Mouse (Mus musculus): ENCODE measurements around the gene Polr2g. TPM values are rescaled to one million over a fixed set of nuclear protein-coding genes. Genes with fewer than 3 reads are reported as not detected.

Polr2g gene
- polyA plus RNA-seq, 1 experiment from 2014 or later, result 65.7 TPM

DNA sequence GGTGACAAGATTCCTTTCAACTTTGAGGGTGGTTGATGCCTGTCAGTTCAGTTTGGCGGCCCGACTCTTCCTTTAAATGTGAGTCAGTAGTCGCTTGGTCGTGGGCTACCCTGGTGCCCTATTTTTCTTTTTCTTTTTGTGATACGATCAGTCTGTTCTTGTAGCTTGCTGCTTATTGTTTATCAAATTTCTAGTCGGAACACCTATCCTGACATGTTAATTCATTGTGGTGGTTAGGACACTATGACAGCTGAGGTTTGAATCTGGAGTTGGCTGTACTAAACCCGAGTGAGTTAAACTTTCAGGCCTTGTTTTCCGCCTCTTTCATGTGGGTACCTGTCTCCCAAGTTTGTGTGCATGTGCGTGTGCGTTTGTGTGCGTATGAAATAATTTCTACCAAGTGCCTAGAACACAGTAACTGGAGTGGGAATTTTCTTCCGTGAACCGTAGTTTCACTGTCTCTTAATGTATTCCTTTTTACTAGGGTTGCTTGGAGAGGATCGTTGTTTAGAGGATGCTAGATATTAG lies 40.8 kb downstream of the Polr2g start:
- Histone ChIP-seq H3K4me2 (peak overlapping the region; percentile 81), H3K27ac (replicated peaks) (peak overlapping the region; percentile 91), H3K4me3 (replicated peaks) (peak overlapping the region; percentile 80), H3K4me1 (replicated peaks) (peaks cover 38% of the 10 kb centered on the region), H3K9ac (peak overlapping the region; percentile 96), H3K27me3 (no peaks in the 10 kb centered on the region), H3K36me3 (replicated peaks) (peaks cover 51% of the 10 kb centered on the region), H3K9me3 (replicated peaks) (no peaks in the 10 kb centered on the region)
- WGBS (ENCODE audit: insufficient replicate concordance), result 2% methylated on average over 14 of the region's 14 CpGs
- ATAC-seq (ENCODE audit: insufficient read depth), result no peak

DNA sequence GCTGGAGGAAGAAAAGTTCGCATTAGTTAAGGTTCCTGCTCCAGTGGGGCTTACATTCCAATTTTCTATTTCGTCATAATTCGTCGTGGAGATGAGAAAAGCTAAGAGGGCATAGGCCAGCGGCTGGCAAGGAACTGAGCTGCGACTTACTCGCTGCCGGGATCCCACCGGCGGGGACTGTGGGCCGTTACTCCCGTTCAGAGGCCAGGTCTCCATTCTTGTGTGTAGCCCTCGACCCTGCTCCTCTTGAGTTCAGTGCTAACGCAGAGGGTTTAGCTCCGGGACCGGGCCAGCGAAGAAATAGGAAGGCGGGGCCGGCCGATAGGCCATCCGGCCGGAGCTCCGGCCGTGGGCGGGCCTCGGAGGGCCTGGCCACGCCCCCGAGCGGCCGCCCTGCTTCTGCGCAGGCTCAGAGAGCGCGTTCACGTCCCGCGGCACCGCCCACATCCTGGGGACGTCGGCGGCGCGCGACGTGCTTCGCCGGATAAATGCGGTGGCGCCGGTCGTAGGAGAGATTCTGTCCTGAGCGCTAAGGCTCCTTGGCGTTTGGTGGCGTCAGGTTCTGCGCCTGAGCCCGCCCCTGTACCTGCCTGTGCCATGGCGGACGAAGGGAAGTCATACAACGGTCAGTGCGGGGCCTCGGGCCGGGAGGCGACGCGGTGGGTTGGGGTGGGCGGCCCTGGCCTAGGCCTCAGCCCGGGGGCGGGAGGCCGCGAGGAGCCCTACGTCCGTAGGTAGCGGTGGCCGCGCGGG lies 41.6 kb downstream of the Polr2g start, which contains the start of gene Nxf1:
Gene Nxf1 (plus strand): TSS at position 439 of the 753 bp plus-strand sequence.
- H3K9ac ChIP-seq, result peak within 1 kb of the TSS; percentile 96
- no peaks in the 10 kb centered on the region for H3K27me3 ChIP-seq
- ATAC-seq (ENCODE audit: insufficient read depth), result peak; percentile 92
- under 1% methylated on average over 75 of the region's 75 CpGs for WGBS (ENCODE audit: insufficient replicate concordance)
- H3K4me3 ChIP-seq (replicated peaks), result peak within 1 kb of the TSS; percentile 80
- H3K9me3 ChIP-seq (replicated peaks), result no peaks in the 10 kb centered on the region
- peak within 1 kb of the TSS; percentile 81 for H3K4me2 ChIP-seq
- peaks cover 51% of the 10 kb centered on the region for H3K36me3 ChIP-seq (replicated peaks)
- H3K27ac ChIP-seq (replicated peaks), result peak within 1 kb of the TSS; percentile 91
- peaks cover 38% of the 10 kb centered on the region for H3K4me1 ChIP-seq (replicated peaks)

DNA sequence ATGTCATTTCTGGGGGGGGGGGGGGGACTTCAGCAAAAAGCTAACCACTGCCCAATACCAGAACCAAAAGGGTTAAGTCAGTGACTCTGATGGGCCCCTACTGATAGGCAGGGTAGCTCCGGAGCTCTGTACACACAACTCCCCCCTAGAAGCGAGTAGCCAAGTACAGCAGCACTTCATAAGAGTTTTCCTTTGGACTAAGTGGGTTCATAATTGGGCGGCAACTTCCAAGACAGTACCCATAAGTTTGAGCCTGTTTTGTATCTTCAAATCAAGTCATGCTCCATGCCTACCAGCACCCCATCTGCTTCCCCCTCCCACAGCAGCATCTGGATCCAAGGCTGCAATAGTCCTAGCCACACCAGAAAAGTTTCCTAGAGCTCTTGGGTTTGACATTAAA lies 42.7 kb downstream of the Polr2g start:
- Histone ChIP-seq H3K9ac (no peak overlapping the region), H3K4me2 (peak overlapping the region; percentile 81), H3K4me1 (replicated peaks) (peaks cover 38% of the 10 kb centered on the region), H3K27me3 (no peaks in the 10 kb centered on the region), H3K4me3 (replicated peaks) (peak overlapping the region; percentile 80), H3K27ac (replicated peaks) (peak overlapping the region; percentile 91; the same call in 1 of the 2 replicates), H3K36me3 (replicated peaks) (peaks cover 54% of the 10 kb centered on the region), H3K9me3 (replicated peaks) (no peaks in the 10 kb centered on the region)
- ATAC-seq (ENCODE audit: insufficient read depth), result no peak
- WGBS (ENCODE audit: insufficient replicate concordance), result 23% methylated on average over 3 of the region's 3 CpGs

DNA sequence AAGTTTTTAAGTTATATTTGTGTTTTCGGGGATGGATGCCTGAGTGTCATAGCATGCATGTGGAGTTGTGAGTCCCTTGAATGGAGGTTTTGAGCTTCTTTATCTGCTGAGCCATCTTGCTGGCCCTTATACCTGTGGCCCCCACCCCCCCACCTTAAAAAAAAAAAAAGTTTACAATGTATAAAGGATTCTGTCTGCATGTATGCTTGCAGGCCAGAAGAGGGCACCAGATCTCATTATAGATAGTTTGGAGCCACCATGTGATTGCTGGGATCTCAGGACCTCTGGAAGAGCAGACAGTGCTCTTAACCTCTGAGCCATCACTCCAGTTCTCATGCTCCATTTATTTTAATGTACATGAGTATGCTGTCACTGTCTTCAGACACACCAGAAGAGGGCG lies 51.0 kb downstream of the Polr2g start:
- H3K27me3 ChIP-seq, result no peaks in the 10 kb centered on the region
- H3K4me2 ChIP-seq, result no peak overlapping the region
- no peak overlapping the region for H3K27ac ChIP-seq (replicated peaks)
- H3K4me1 ChIP-seq (replicated peaks), result peaks cover 13% of the 10 kb centered on the region
- no peak for ATAC-seq (ENCODE audit: insufficient read depth)
- H3K4me3 ChIP-seq (replicated peaks), result no peak overlapping the region
- no peak overlapping the region for H3K9ac ChIP-seq
- peaks cover 93% of the 10 kb centered on the region for H3K36me3 ChIP-seq (replicated peaks)
- WGBS (ENCODE audit: insufficient replicate concordance), result 65% methylated on average over 2 of the region's 2 CpGs
- no peaks in the 10 kb centered on the region for H3K9me3 ChIP-seq (replicated peaks)

DNA sequence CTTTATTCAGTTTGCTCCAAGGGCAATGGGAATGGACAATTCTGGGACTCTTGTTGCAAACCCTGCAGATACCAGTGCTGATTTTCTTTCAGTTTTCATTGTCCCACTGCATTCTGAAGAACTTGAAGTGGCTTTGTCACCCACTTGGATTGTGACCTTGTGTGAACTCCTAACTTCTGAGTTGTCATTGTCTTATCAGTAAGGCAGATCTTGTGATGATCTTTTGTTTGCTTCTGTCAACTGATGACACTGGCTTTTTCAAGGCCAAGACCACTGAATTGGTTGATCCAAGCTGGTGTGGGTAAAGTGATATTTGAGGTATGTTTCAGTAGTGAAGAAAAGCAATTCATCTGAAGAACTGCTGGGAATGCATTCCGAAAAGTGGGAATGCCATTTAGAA lies 53.0 kb downstream of the Polr2g start:
- no peak overlapping the region for H3K27ac ChIP-seq (replicated peaks)
- no peaks in the 10 kb centered on the region for H3K27me3 ChIP-seq
- 83% methylated on average over 1 of the region's 1 CpGs for WGBS (ENCODE audit: insufficient replicate concordance)
- ATAC-seq (ENCODE audit: insufficient read depth), result no peak
- H3K4me2 ChIP-seq, result no peak overlapping the region
- H3K9ac ChIP-seq, result no peak overlapping the region
- H3K4me1 ChIP-seq (replicated peaks), result peaks cover 23% of the 10 kb centered on the region
- H3K4me3 ChIP-seq (replicated peaks), result no peak overlapping the region
- H3K36me3 ChIP-seq (replicated peaks), result peaks cover 81% of the 10 kb centered on the region
- no peaks in the 10 kb centered on the region for H3K9me3 ChIP-seq (replicated peaks)

Other genes with a start within 250 kb of the Polr2g start
- gene Slc22a8, start 207.3 kb downstream of the Polr2g start, polyA plus RNA-seq (2015; fragmentation: Nextera tagmentation; extraction: Ambion mirVana), result 2.1 and 2.3 TPM in 2 replicates
- 0.02 TPM in 1 of 2 replicates, not detected in the other for gene Slc22a6, start 180.5 kb downstream of the Polr2g start, polyA plus RNA-seq (2015; fragmentation: Nextera tagmentation; extraction: Ambion mirVana)
- gene Chrm1, start 134.8 kb downstream of the Polr2g start, polyA plus RNA-seq (2015; fragmentation: Nextera tagmentation; extraction: Ambion mirVana), result 0.02 TPM in 1 of 2 replicates, not detected in the other
- 124 and 132 TPM in 2 replicates for gene Slc3a2, start 75.2 kb downstream of the Polr2g start, polyA plus RNA-seq (2015; fragmentation: Nextera tagmentation; extraction: Ambion mirVana)
- gene Wdr74, start 62.8 kb downstream of the Polr2g start, polyA plus RNA-seq (2015; fragmentation: Nextera tagmentation; extraction: Ambion mirVana), result 48.8 and 53.0 TPM in 2 replicates
- gene 1700092M07Rik, start 57.9 kb downstream of the Polr2g start, polyA plus RNA-seq (2015; fragmentation: Nextera tagmentation; extraction: Ambion mirVana), result 0.43 and 0.62 TPM in 2 replicates
- 53.5 and 53.8 TPM in 2 replicates for gene Stx5a, start 57.2 kb downstream of the Polr2g start, polyA plus RNA-seq (2015; fragmentation: Nextera tagmentation; extraction: Ambion mirVana)
- gene Nxf1, start 41.5 kb downstream of the Polr2g start, polyA plus RNA-seq (2015; fragmentation: Nextera tagmentation; extraction: Ambion mirVana), result 81.2 and 91.6 TPM in 2 replicates
- 53.8 and 57.3 TPM in 2 replicates for gene Tmem223, start 27.6 kb downstream of the Polr2g start, polyA plus RNA-seq (2015; fragmentation: Nextera tagmentation; extraction: Ambion mirVana)
- gene Tmem179b, start 24.1 kb downstream of the Polr2g start, polyA plus RNA-seq (2015; fragmentation: Nextera tagmentation; extraction: Ambion mirVana), result 90.5 and 96.9 TPM in 2 replicates
- gene Taf6l, start 12.2 kb downstream of the Polr2g start, polyA plus RNA-seq (2015; fragmentation: Nextera tagmentation; extraction: Ambion mirVana), result 13.2 and 15.4 TPM in 2 replicates
- 1.2 and 1.3 TPM in 2 replicates for gene Zbtb3, start 4.0 kb upstream of the Polr2g start, polyA plus RNA-seq (2015; fragmentation: Nextera tagmentation; extraction: Ambion mirVana)
- gene Ttc9c, start 20.8 kb upstream of the Polr2g start, polyA plus RNA-seq (2015; fragmentation: Nextera tagmentation; extraction: Ambion mirVana), result 22.4 and 22.5 TPM in 2 replicates
- gene Hnrnpul2, start 21.4 kb upstream of the Polr2g start, polyA plus RNA-seq (2015; fragmentation: Nextera tagmentation; extraction: Ambion mirVana), result 2.2 and 2.6 TPM in 2 replicates
- not detected in 2 replicates for gene AC129217.1, start 31.2 kb upstream of the Polr2g start, polyA plus RNA-seq (2015; fragmentation: Nextera tagmentation; extraction: Ambion mirVana)
- 29.8 and 33.1 TPM in 2 replicates for gene Bscl2, start 38.9 kb upstream of the Polr2g start, polyA plus RNA-seq (2015; fragmentation: Nextera tagmentation; extraction: Ambion mirVana)
- 0.43 and 0.50 TPM in 2 replicates for gene Gng3, start 40.6 kb upstream of the Polr2g start, polyA plus RNA-seq (2015; fragmentation: Nextera tagmentation; extraction: Ambion mirVana)
- gene Lrrn4cl, start 52.2 kb upstream of the Polr2g start, polyA plus RNA-seq (2015; fragmentation: Nextera tagmentation; extraction: Ambion mirVana), result 0.15 TPM in 2 replicates
- 90.4 and 96.5 TPM in 2 replicates for gene Ubxn1, start 72.9 kb upstream of the Polr2g start, polyA plus RNA-seq (2015; fragmentation: Nextera tagmentation; extraction: Ambion mirVana)
- gene Uqcc3, start 82.3 kb upstream of the Polr2g start, polyA plus RNA-seq (2015; fragmentation: Nextera tagmentation; extraction: Ambion mirVana), result 29.6 and 29.8 TPM in 2 replicates
- 22.5 and 42.9 TPM in 2 replicates for gene Lbhd1, start 85.2 kb upstream of the Polr2g start, polyA plus RNA-seq (2015; fragmentation: Nextera tagmentation; extraction: Ambion mirVana)
- gene Gm49403, start 85.4 kb upstream of the Polr2g start, polyA plus RNA-seq (2015; fragmentation: Nextera tagmentation; extraction: Ambion mirVana), result not detected in 2 replicates
- 46.8 and 49.0 TPM in 2 replicates for gene 1810009A15Rik, start 90.3 kb upstream of the Polr2g start, polyA plus RNA-seq (2015; fragmentation: Nextera tagmentation; extraction: Ambion mirVana)
- gene Gm49416, start 90.3 kb upstream of the Polr2g start, polyA plus RNA-seq (2015; fragmentation: Nextera tagmentation; extraction: Ambion mirVana), result 0.29 TPM in 1 of 2 replicates, not detected in the other
- gene Ints5, start 94.4 kb upstream of the Polr2g start, polyA plus RNA-seq (2015; fragmentation: Nextera tagmentation; extraction: Ambion mirVana), result 21.6 and 26.2 TPM in 2 replicates
- gene Ganab, start 99.5 kb upstream of the Polr2g start, polyA plus RNA-seq (2015; fragmentation: Nextera tagmentation; extraction: Ambion mirVana), result 44.8 and 49.6 TPM in 2 replicates
- 20.6 and 25.8 TPM in 2 replicates for gene B3gat3, start 121.8 kb upstream of the Polr2g start, polyA plus RNA-seq (2015; fragmentation: Nextera tagmentation; extraction: Ambion mirVana)
- 2.8 TPM in 2 replicates for gene Rom1, start 130.8 kb upstream of the Polr2g start, polyA plus RNA-seq (2015; fragmentation: Nextera tagmentation; extraction: Ambion mirVana)
- gene Eml3, start 131.0 kb upstream of the Polr2g start, polyA plus RNA-seq (2015; fragmentation: Nextera tagmentation; extraction: Ambion mirVana), result 13.1 and 14.6 TPM in 2 replicates
- gene Mta2, start 143.3 kb upstream of the Polr2g start, polyA plus RNA-seq (2015; fragmentation: Nextera tagmentation; extraction: Ambion mirVana), result 79.0 and 85.9 TPM in 2 replicates
- 13.7 and 14.6 TPM in 2 replicates for gene Tut1, start 155.3 kb upstream of the Polr2g start, polyA plus RNA-seq (2015; fragmentation: Nextera tagmentation; extraction: Ambion mirVana)
- 177 and 180 TPM in 2 replicates for gene Eef1g, start 168.5 kb upstream of the Polr2g start, polyA plus RNA-seq (2015; fragmentation: Nextera tagmentation; extraction: Ambion mirVana)
- gene Ahnak, start 190.7 kb upstream of the Polr2g start, polyA plus RNA-seq (2015; fragmentation: Nextera tagmentation; extraction: Ambion mirVana), result 2.5 and 3.0 TPM in 2 replicates

Measured in liver, embryonic 15.5 days (tissue).